In the genomic region with DNA sequence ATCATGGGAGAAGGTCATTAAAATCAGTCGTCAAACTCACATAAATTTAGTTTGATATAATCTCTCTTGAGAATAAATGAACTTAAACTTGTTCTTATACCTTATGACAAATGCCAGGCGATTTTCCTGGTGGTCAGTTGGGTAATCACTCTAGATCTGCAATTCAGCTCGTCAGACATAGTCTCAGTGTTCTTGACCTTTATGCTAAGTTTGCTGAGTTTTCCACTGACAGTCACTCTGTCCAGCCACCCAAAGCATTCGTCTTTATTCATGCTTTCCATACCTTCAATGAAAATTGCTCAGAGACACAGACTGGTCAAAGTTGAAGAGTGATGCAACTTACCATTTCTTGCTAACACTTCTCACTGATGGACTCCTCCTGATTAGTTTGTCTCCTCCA, we compare ENCODE assay signal across 11 mouse cellular contexts.
"Had no signal": no experiment of that assay in that cellular context is flagged by ENCODE, and none has a peak within 500 bp of the region (broad histone marks: within the 10 kb centered on the region; RNA-seq: fewer than 3 reads in every experiment).

No protein-coding gene starts in this region.

- DNase-seq: gastrocnemius, adult 2 months; gastrocnemius, postnatal 10 days; gastrocnemius, postnatal 25 days; heart, adult 18-20 months; heart, postnatal 10 days; kidney, adult 11 months; kidney, adult 2 months; kidney, adult 9 months; kidney, postnatal 14 days; kidney, postnatal 36 days; left cerebral cortex, postnatal 4 days had no signal
